Mouse (Mus musculus) lung, postnatal 25 days (tissue): ENCODE measurements around the gene Alg14.

ENCODE experiments used
- DNase-seq: peaks from one replicate; pipeline ENCODE4 v3.0.0; 2022; ENCODE audit warnings: low spot score

The Alg14 gene

GRCm38 (mm10) chr3:121338687-121339086 lies 47.1 kb downstream of the Alg14 start:
- no peak for DNase-seq

GRCm38 (mm10) chr3:121340321-121340761 lies 48.8 kb downstream of the Alg14 start:
- peak; percentile 49 for DNase-seq

- no peak for DNase-seq
Measured at GRCm38 (mm10) chr3:121343224-121343623, 51.7 kb downstream of the Alg14 start.

- no peak for DNase-seq
Measured at GRCm38 (mm10) chr3:121344056-121344945, 52.7 kb downstream of the Alg14 start.

GRCm38 (mm10) chr3:121344951-121345642 lies 53.5 kb downstream of the Alg14 start:
- DNase-seq = no peak

GRCm38 (mm10) chr3:121345643-121346000 lies 54.0 kb downstream of the Alg14 start:
- DNase-seq = no peak

- DNase-seq = no peak
Measured at GRCm38 (mm10) chr3:121346507-121347267, 55.1 kb downstream of the Alg14 start.

- DNase-seq = no peak
Measured at GRCm38 (mm10) chr3:121348792-121349191, 57.2 kb downstream of the Alg14 start.

GRCm38 (mm10) chr3:121349334-121350169 lies 58.0 kb downstream of the Alg14 start:
- no peak for DNase-seq

- no peak for DNase-seq
Measured at GRCm38 (mm10) chr3:121351257-121351656, 59.7 kb downstream of the Alg14 start.

- no peak for DNase-seq
Measured at GRCm38 (mm10) chr3:121354281-121354680, 62.7 kb downstream of the Alg14 start.

- no peak for DNase-seq
Measured at GRCm38 (mm10) chr3:121354861-121355470, 63.4 kb downstream of the Alg14 start.

- no peak for DNase-seq
Measured at GRCm38 (mm10) chr3:121355569-121355968, 64.0 kb downstream of the Alg14 start.

- no peak for DNase-seq
Measured at GRCm38 (mm10) chr3:121356111-121356510, 64.5 kb downstream of the Alg14 start.

GRCm38 (mm10) chr3:121357030-121357429 lies 65.5 kb downstream of the Alg14 start:
- no peak for DNase-seq

GRCm38 (mm10) chr3:121358285-121358684 lies 66.7 kb downstream of the Alg14 start:
- DNase-seq = no peak

- no peak for DNase-seq
Measured at GRCm38 (mm10) chr3:121358850-121359249, 67.3 kb downstream of the Alg14 start.

- DNase-seq = no peak
Measured at GRCm38 (mm10) chr3:121359272-121359671, 67.7 kb downstream of the Alg14 start.

GRCm38 (mm10) chr3:121362002-121362401 lies 70.4 kb downstream of the Alg14 start:
- no peak for DNase-seq

- no peak for DNase-seq
Measured at GRCm38 (mm10) chr3:121364388-121364787, 72.8 kb downstream of the Alg14 start.

GRCm38 (mm10) chr3:121365131-121365530 lies 73.6 kb downstream of the Alg14 start:
- DNase-seq = peak; percentile 57
